Mouse (Mus musculus) layer of hippocampus, postnatal 14 days (tissue): ENCODE measurements around the gene Nid2. TPM values are rescaled to one million over a fixed set of nuclear protein-coding genes. Genes with fewer than 3 reads are reported as not detected.

Experiments used
- DNase-seq, 2 experiments: peaks; one replicate each; pipeline ENCODE4 v3.0.0; 2021 to 2022; ENCODE audit warnings: low spot score in 2 of 2, mixed read lengths in 1 of 2
- total RNA-seq, 2 experiments: library from RNA; stranded (reverse); gene quantifications; 2 replicates each; pipeline ENCODE4 v1.2.3; 2021

Gene Nid2
- total RNA-seq, 2 experiments from 2014 or later = 8.6 to 17.2 TPM

DNA sequence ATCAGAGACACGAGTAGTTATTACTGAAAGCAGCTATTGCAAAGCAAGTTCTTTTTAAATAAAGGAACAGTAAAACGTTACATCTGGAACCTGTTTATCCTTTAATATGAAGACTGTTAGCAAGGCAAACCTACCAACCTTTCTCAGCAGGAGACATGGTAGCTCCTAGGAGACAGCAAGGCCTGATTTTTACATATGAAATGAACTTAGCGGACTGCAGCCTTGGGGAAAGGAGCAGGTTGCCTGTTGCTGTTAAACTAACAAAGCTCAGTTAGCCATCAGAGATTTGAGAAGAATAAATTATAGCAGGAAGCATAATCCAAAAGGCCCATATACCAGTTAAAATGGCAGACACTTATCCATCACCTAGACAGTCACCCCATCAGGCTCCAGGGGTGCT is 102.4 kb downstream of the Nid2 start:
- DNase-seq = no peak

DNA sequence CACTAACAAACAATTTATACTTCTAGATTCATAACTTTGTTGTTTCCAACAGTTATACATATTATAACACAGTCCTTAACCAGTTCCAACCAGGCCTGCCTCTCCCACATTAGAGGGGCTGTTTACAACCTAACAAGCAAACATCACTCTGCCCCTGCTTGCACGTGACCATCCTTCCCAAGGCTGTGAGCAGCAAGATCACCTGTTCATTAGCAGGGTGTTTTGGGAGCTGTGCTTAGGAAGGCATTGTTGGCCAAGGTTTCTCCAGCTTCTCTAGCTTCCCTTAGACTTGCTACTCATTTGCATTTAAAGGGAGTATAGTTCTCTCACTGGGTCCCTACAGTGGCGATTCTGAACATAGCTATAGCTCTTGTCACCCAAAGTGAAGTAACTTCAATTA is 107.2 kb downstream of the Nid2 start:
- DNase-seq = no peak

DNA sequence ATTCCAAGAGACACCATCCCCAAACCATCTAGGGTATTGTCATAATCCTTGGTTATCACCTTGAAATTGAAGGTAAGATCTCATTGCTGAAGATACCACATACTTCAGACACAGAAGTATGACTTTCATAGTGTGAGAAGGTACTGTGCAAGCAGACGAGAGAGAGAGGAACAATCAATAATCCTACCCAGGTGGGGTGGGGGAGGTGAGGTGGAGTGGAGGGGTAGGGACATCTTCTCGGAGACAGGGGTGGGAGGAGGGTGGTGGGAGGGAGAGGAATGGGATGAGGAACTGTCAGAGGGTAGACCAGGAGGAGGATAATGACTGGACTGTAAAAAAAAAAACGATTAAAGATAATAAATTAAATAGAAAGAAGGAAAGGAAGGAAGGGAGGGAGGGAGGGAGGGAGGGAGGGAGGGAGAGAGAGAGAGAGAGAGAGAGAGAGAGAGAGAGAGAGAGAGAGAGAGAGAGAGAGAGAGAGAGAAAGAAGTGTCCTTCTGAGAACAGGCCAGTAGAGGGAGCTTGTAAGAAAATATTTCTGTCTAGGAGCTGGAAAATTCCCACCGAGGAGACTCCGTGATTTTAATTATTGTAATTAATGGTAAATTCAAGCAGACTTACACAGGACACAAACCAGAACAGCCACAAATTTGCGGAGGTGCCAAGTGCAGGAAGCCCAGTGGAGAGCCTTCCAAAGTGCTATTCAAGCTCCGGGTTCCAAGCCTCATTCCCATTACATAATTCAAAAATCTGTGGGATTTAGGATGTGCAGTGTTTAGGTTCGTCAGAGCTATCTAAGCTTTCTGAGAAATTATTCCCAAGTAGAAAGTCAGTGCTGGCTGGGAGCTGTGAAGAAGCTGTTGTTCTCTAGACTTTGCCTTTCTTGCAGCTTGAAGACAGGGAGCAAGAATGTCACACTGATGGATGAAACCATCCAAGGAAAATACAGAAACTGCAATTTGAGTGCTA is 108.0 kb downstream of the Nid2 start:
- peak; percentile 33 to 52 for DNase-seq

DNA sequence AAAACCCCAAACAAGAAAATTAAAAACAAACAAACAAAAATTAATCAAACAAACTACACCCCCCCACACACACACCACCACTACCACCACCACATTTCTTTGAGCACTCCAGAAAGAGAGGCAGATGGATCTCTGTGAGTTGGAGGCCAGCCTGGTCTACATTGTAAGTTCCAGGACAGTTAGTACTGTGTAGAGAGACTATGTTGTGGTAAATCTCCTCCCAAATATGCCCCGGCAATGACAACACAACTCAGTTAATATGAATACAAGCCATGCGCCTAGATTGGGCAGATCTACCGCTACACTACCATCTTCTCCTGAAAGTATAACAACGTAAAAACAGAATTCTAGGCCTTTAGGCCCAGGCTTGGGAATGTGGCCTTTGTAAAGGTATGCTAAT is 109.2 kb downstream of the Nid2 start:
- DNase-seq = no peak

Other genes starting within 250 kb of the Nid2 start
- not detected for gene Gm2244, start 201.3 kb upstream of the Nid2 start, total RNA-seq
- 1 to 10 TPM; 7.1 to 8.3 TPM for gene Gm2237, start 166.1 kb upstream of the Nid2 start, total RNA-seq
- not detected for gene Gm5458, start 148.7 kb upstream of the Nid2 start, total RNA-seq
- gene Rtraf, start 72.6 kb downstream of the Nid2 start, total RNA-seq = 10 to 100 TPM; 55.6 to 59.1 TPM
- 100 to 1,000 TPM; 384 to 437 TPM for gene Gng2, start 226.4 kb downstream of the Nid2 start, total RNA-seq